In genomic region chr8:88376836-88377582, GRCm38 (mm10) we compare ENCODE assay signal across 8 mouse cellular contexts. TPM values are rescaled to one million over a fixed set of nuclear protein-coding genes. Genes with fewer than 3 reads are reported as not detected.
DNase-seq lines count a peak whose midpoint lies in the region; ATAC-seq and TF ChIP-seq lines count a peak whose summit lies in the region.

No protein-coding gene starts in this region.

- H3K36me3 ChIP-seq in heart, adult 2 months (ENCODE audit: control insufficient read depth, insufficient read depth, low read length), result no peaks in the 10 kb centered on the region
- H3K36me3 ChIP-seq in forebrain, embryonic 12.5 days (replicated peaks), result no peaks in the 10 kb centered on the region
- H3K36me3 ChIP-seq in neural tube, embryonic 12.5 days, result no peaks in the 10 kb centered on the region

- no peak for TF ChIP-seq EP300 in heart, adult 2 months (IDR thresholded peaks at IDR 0.05; ENCODE audit: insufficient read depth, low read depth, low read length)

- peak; percentile 69; the same call in 1 of the 2 replicates for ATAC-seq in forebrain, embryonic 12.5 days (ENCODE audit: low FRiP score)
- peak; percentile 87 for ATAC-seq in neural tube, embryonic 12.5 days (ENCODE audit: low FRiP score, low read depth)
- no peak for ATAC-seq in erythroid progenitor cell, adult 5-6 weeks (replicated peaks; ENCODE audit: low FRiP score, poor library complexity, severe bottlenecking)

- no peak overlapping the region for H3K9ac ChIP-seq in heart, adult 2 months (ENCODE audit: low read depth, low read length)
- no peak overlapping the region for H3K9ac ChIP-seq in forebrain, embryonic 12.5 days
- H3K9ac ChIP-seq in neural tube, embryonic 12.5 days, result no peak overlapping the region

- no peak overlapping the region for H3K4me2 ChIP-seq in forebrain, embryonic 12.5 days
- no peak overlapping the region for H3K4me2 ChIP-seq in neural tube, embryonic 12.5 days (replicated peaks)

- 50% methylated on average over 19 of the region's 19 CpGs for WGBS in heart, adult 2 months
- WGBS in forebrain, embryonic 12.5 days, result 66% methylated on average over 19 of the region's 19 CpGs
- WGBS in neural tube, embryonic 12.5 days, result 41% methylated on average over 19 of the region's 19 CpGs

- no peaks in the 10 kb centered on the region for H3K27me3 ChIP-seq in heart, adult 2 months (ENCODE audit: control insufficient read depth, insufficient read depth, low read length)
- peaks cover 33% of the 10 kb centered on the region for H3K27me3 ChIP-seq in forebrain, embryonic 12.5 days
- no peaks in the 10 kb centered on the region for H3K27me3 ChIP-seq in neural tube, embryonic 12.5 days (replicated peaks)

- H3K27ac ChIP-seq in heart, adult 2 months, result no peak overlapping the region
- H3K27ac ChIP-seq in forebrain, embryonic 12.5 days, result 0 out of 2 replicates have a peak overlapping the region, but pooled peaks have one; percentile 51
- no peak overlapping the region for H3K27ac ChIP-seq in neural tube, embryonic 12.5 days

- peak; percentile 55 for DNase-seq in heart, postnatal 4 days
- no peak for DNase-seq in heart, adult 2 months
- peak; percentile 69 for DNase-seq in adrenal gland, postnatal 25 days
- peak; percentile 30 for DNase-seq in kidney, postnatal 14 days
- no peak for DNase-seq in urinary bladder, postnatal 36 days (ENCODE audit: low spot score in 2 of 2)

- no peak for TF ChIP-seq POLR2A in heart, adult 2 months (IDR thresholded peaks at IDR 0.05; ENCODE audit: insufficient read depth, low read depth, low read length)

- 0 out of 2 replicates have a peak, but pooled peaks cover 1% of the 10 kb centered on the region for H3K4me1 ChIP-seq in heart, adult 2 months (ENCODE audit: control insufficient read depth, insufficient read depth, low read length)
- peaks cover 22% of the 10 kb centered on the region for H3K4me1 ChIP-seq in forebrain, embryonic 12.5 days
- H3K4me1 ChIP-seq in neural tube, embryonic 12.5 days, result peaks cover 18% of the 10 kb centered on the region

- no peaks in the 10 kb centered on the region for H3K9me3 ChIP-seq in forebrain, embryonic 12.5 days
- H3K9me3 ChIP-seq in neural tube, embryonic 12.5 days, result no peaks in the 10 kb centered on the region

- no peak for TF ChIP-seq CTCF in heart, adult 2 months (IDR thresholded peaks at IDR 0.05)

- H3K4me3 ChIP-seq in heart, adult 2 months, result no peak overlapping the region
- H3K4me3 ChIP-seq in forebrain, embryonic 12.5 days (replicated peaks), result no peak overlapping the region
- no peak overlapping the region for H3K4me3 ChIP-seq in neural tube, embryonic 12.5 days

- no peaks in the 10 kb centered on the region for H3K79me2 ChIP-seq in heart, adult 2 months (replicated peaks; ENCODE audit: control insufficient read depth, insufficient read depth, low read length)

- intact Hi-C loops in heart, adult 2 months (cut with DNase I), result no loop called here

RNA-seq across cellular contexts. Expression of gene Brd7, which starts 15.0 kb away (rescaled TPM):
- total RNA-seq in heart, postnatal 4 days (2021), result 10 to 100 TPM; 73.4 to 87.1 TPM
- total RNA-seq in heart, adult 2 months (2021), result 10 to 100 TPM; 78.9 to 79.0 TPM
- polyA plus RNA-seq in heart, adult 2 months (2012; rRNA removed), result 30.9 and 44.6 TPM in 2 replicates
- total RNA-seq in adrenal gland, postnatal 25 days (2021), result 90.1 and 90.3 TPM in 2 replicates
- 86.4 and 87.7 TPM in 2 replicates for polyA plus RNA-seq in forebrain, embryonic 12.5 days (2016; fragmentation: Nextera tagmentation; extraction: Ambion mirVana)
- polyA plus RNA-seq in neural tube, embryonic 12.5 days (2016; fragmentation: Nextera tagmentation; extraction: Ambion mirVana), result 88.9 and 102 TPM in 2 replicates
- 50.5 and 117 TPM in 2 replicates for total RNA-seq in erythroid progenitor cell, adult 5-6 weeks (2015; ENCODE audit: low replicate concordance)
- total RNA-seq in erythroid progenitor cell, adult 5-6 weeks (2017; ENCODE audit: low replicate concordance), result 34.1 and 47.1 TPM in 2 replicates

Comparison
In these comparisons a context has a peak if more than half of its experiments do, and no peak if none do; other contexts are left out.
1. DNase-seq: peak in heart, postnatal 4 days (single experiment), adrenal gland, postnatal 25 days (single experiment) and kidney, postnatal 14 days (single experiment); none in heart, adult 2 months (0 of 2) and urinary bladder, postnatal 36 days (0 of 2).